Comparison of ENCODE assay signal across 22 mouse cellular contexts in the genomic region with DNA sequence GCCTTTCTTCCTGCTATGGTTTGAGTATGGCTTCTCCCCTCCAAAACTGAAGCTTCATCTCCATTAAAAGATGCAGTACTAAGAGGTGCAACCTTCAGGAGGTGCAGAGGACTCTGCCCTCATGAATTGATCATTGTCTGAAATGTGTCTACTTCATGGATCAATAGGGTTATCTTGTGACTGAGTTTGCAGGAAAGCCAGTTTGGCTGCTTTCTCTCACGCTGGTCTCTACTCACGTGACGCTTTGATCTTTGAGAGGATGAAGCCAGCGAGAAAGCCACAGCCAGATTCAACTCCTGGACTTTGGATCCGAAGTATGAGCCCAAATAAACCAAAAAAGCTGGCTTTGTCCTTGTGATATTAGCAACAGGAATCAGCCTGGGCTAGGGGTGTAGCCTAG. TPM values are rescaled to one million over a fixed set of nuclear protein-coding genes. Genes with fewer than 3 reads are reported as not detected.
DNase-seq lines count a peak whose midpoint lies in the region; ATAC-seq and TF ChIP-seq lines count a peak whose summit lies in the region.
"Had no signal": no experiment of that assay in that cellular context is flagged by ENCODE, and none has a peak within 500 bp of the region (broad histone marks: within the 10 kb centered on the region; RNA-seq: fewer than 3 reads in every experiment).

No protein-coding gene starts in this region.

- no peaks in the 10 kb centered on the region for H3K27me3 ChIP-seq in intestine, embryonic 15.5 days (replicated peaks)
- H3K27me3 ChIP-seq in liver, embryonic 12.5 days (replicated peaks) = no peaks in the 10 kb centered on the region
- H3K27me3 ChIP-seq in stomach, embryonic 14.5 days (ENCODE audit: control insufficient read depth, insufficient read depth, low read length) = no peaks in the 10 kb centered on the region
- H3K27me3 ChIP-seq: embryonic facial prominence, embryonic 12.5 days; limb, embryonic 15.5 days; midbrain, embryonic 12.5 days had no signal

- no peak for TF ChIP-seq POLR2A in lung, adult 2 months (IDR thresholded peaks at IDR 0.05; ENCODE audit: borderline replicate concordance, extremely low read depth, low read depth, low read length)

- H3K4me1 ChIP-seq in intestine, embryonic 15.5 days (replicated peaks) = 0 out of 2 replicates have a peak, but pooled peaks cover 12% of the 10 kb centered on the region
- H3K4me1 ChIP-seq in liver, embryonic 12.5 days = peaks cover 70% of the 10 kb centered on the region
- no peaks in the 10 kb centered on the region for H3K4me1 ChIP-seq in stomach, embryonic 14.5 days (ENCODE audit: control insufficient read depth, insufficient read depth, low read length)
- H3K4me1 ChIP-seq in lung, adult 2 months (ENCODE audit: control insufficient read depth, insufficient read depth, low read length) = no peaks in the 10 kb centered on the region
- H3K4me1 ChIP-seq: embryonic facial prominence, embryonic 12.5 days; hindbrain, embryonic 10.5 days; limb, embryonic 15.5 days; midbrain, embryonic 12.5 days had no signal

- H3K4me3 ChIP-seq in intestine, embryonic 15.5 days (replicated peaks) = no peak overlapping the region
- no peak overlapping the region for H3K4me3 ChIP-seq in liver, embryonic 12.5 days
- H3K4me3 ChIP-seq in stomach, embryonic 14.5 days (ENCODE audit: low read depth, low read length) = no peak overlapping the region
- no peak overlapping the region for H3K4me3 ChIP-seq in lung, adult 2 months (replicated peaks; ENCODE audit: extremely low read depth, low read depth, low read length)
- H3K4me3 ChIP-seq: embryonic facial prominence, embryonic 12.5 days; gastrocnemius, adult 2 months; heart, embryonic 10.5 days; hindbrain, embryonic 10.5 days; limb, embryonic 15.5 days; midbrain, embryonic 12.5 days had no signal

- peak; percentile 70 for ATAC-seq in intestine, embryonic 15.5 days
- no peak for ATAC-seq in liver, embryonic 12.5 days
- ATAC-seq in stomach, embryonic 14.5 days (ENCODE audit: insufficient number of reproducible peaks, insufficient read depth, low FRiP score, low read depth) = peak; percentile 40

- no peak for TF ChIP-seq CTCF in lung, adult 2 months (IDR thresholded peaks at IDR 0.05; ENCODE audit: insufficient read depth, low read length)

- H3K36me3 ChIP-seq in intestine, embryonic 15.5 days = no peaks in the 10 kb centered on the region
- peaks cover 25% of the 10 kb centered on the region for H3K36me3 ChIP-seq in liver, embryonic 12.5 days
- no peaks in the 10 kb centered on the region for H3K36me3 ChIP-seq in stomach, embryonic 14.5 days (ENCODE audit: control insufficient read depth, insufficient read depth, low read length)
- H3K36me3 ChIP-seq: embryonic facial prominence, embryonic 12.5 days; midbrain, embryonic 12.5 days had no signal

- no peaks in the 10 kb centered on the region for H3K9me3 ChIP-seq in intestine, embryonic 15.5 days
- H3K9me3 ChIP-seq in liver, embryonic 12.5 days (replicated peaks) = no peaks in the 10 kb centered on the region
- no peaks in the 10 kb centered on the region for H3K9me3 ChIP-seq in stomach, embryonic 14.5 days (ENCODE audit: control insufficient read depth, low read depth, low read length)
- H3K9me3 ChIP-seq: embryonic facial prominence, embryonic 12.5 days; heart, embryonic 10.5 days; hindbrain, embryonic 10.5 days; limb, embryonic 15.5 days; midbrain, embryonic 12.5 days had no signal

- 70% methylated on average over 5 of the region's 5 CpGs for WGBS in intestine, embryonic 15.5 days
- 72% methylated on average over 5 of the region's 5 CpGs for WGBS in liver, embryonic 12.5 days (ENCODE audit: insufficient replicate concordance)
- 69% methylated on average over 5 of the region's 5 CpGs for WGBS in stomach, embryonic 14.5 days
- WGBS in lung, adult 2 months = 79% methylated on average over 5 of the region's 5 CpGs

- no peak overlapping the region for H3K27ac ChIP-seq in intestine, embryonic 15.5 days
- peak overlapping the region; percentile 65 for H3K27ac ChIP-seq in liver, embryonic 12.5 days
- no peak overlapping the region for H3K27ac ChIP-seq in stomach, embryonic 14.5 days (ENCODE audit: low read length)
- H3K27ac ChIP-seq: embryonic facial prominence, embryonic 12.5 days; gastrocnemius, adult 2 months; heart, embryonic 10.5 days; hindbrain, embryonic 10.5 days; limb, embryonic 15.5 days; midbrain, embryonic 12.5 days had no signal

- intact Hi-C loops in left cerebral cortex, postnatal 25 days (cut with DNase I) = no loop called here

- DNase-seq in kidney, adult 18-20 months = peak; percentile 17
- no peak for DNase-seq in kidney, postnatal 10 days
- no peak for DNase-seq in lung, adult 2 months
- DNase-seq in testis, postnatal 10 days (ENCODE audit: low spot score) = no peak
- DNase-seq in left cerebral cortex, postnatal 25 days (ENCODE audit: low spot score in 2 of 2) = no peak
- DNase-seq: adrenal gland, postnatal 10 days; cerebellum, adult 2 months; cerebellum, postnatal 25 days; gastrocnemius, adult 2 months; left cerebral cortex, postnatal 4 days; lung, postnatal 10 days; thymus, postnatal 14 days had no signal

- H3K4me2 ChIP-seq in intestine, embryonic 15.5 days (replicated peaks) = no peak overlapping the region
- peak overlapping the region; percentile 53 for H3K4me2 ChIP-seq in liver, embryonic 12.5 days
- no peak overlapping the region for H3K4me2 ChIP-seq in stomach, embryonic 14.5 days (replicated peaks; ENCODE audit: low read depth, low read length)
- H3K4me2 ChIP-seq: embryonic facial prominence, embryonic 12.5 days; limb, embryonic 15.5 days; midbrain, embryonic 12.5 days had no signal

- H3K9ac ChIP-seq in intestine, embryonic 15.5 days = no peak overlapping the region
- no peak overlapping the region for H3K9ac ChIP-seq in liver, embryonic 12.5 days
- H3K9ac ChIP-seq in stomach, embryonic 14.5 days (replicated peaks; ENCODE audit: low read depth, low read length) = no peak overlapping the region
- H3K9ac ChIP-seq: embryonic facial prominence, embryonic 12.5 days; limb, embryonic 15.5 days; midbrain, embryonic 12.5 days had no signal

RNA-seq across cellular contexts. Expression of a gene that starts 8.0 kb away (rescaled TPM):
- polyA plus RNA-seq in intestine, embryonic 15.5 days (2015; fragmentation: Nextera tagmentation; extraction: Ambion mirVana) = 68.9 and 69.1 TPM in 2 replicates
- 107 and 112 TPM in 2 replicates for polyA plus RNA-seq in liver, embryonic 12.5 days (2016; fragmentation: Nextera tagmentation; extraction: Ambion mirVana)
- polyA plus RNA-seq in stomach, embryonic 14.5 days (2014; fragmentation: Nextera tagmentation; extraction: Ambion mirVana) = 38.5 and 50.1 TPM in 2 replicates
- 36.4 and 39.1 TPM in 2 replicates for polyA plus RNA-seq in lung, adult 2 months (2012; rRNA removed)
- total RNA-seq in left cerebral cortex, postnatal 25 days (2021) = 10 to 100 TPM; 15.4 to 18.9 TPM

RNA-seq across cellular contexts. Expression of a gene that starts 14.8 kb away (rescaled TPM):
- 142 and 147 TPM in 2 replicates for polyA plus RNA-seq in intestine, embryonic 15.5 days (2015; fragmentation: Nextera tagmentation; extraction: Ambion mirVana)
- polyA plus RNA-seq in liver, embryonic 12.5 days (2016; fragmentation: Nextera tagmentation; extraction: Ambion mirVana) = 43.7 and 46.7 TPM in 2 replicates
- 98.6 and 112 TPM in 2 replicates for polyA plus RNA-seq in stomach, embryonic 14.5 days (2014; fragmentation: Nextera tagmentation; extraction: Ambion mirVana)
- 40.6 and 41.5 TPM in 2 replicates for polyA plus RNA-seq in lung, adult 2 months (2012; rRNA removed)
- 1 to 10 TPM; 6.0 to 9.7 TPM for total RNA-seq in left cerebral cortex, postnatal 25 days (2021)

RNA-seq across cellular contexts. Expression of a gene that starts 50.7 kb away (rescaled TPM):
- polyA plus RNA-seq in intestine, embryonic 15.5 days (2015; fragmentation: Nextera tagmentation; extraction: Ambion mirVana) = 57.2 and 57.9 TPM in 2 replicates
- 86.6 and 90.7 TPM in 2 replicates for polyA plus RNA-seq in liver, embryonic 12.5 days (2016; fragmentation: Nextera tagmentation; extraction: Ambion mirVana)
- 67.4 and 76.1 TPM in 2 replicates for polyA plus RNA-seq in stomach, embryonic 14.5 days (2014; fragmentation: Nextera tagmentation; extraction: Ambion mirVana)
- polyA plus RNA-seq in lung, adult 2 months (2012; rRNA removed) = 0.59 and 0.76 TPM in 2 replicates
- total RNA-seq in left cerebral cortex, postnatal 25 days (2021) = not detected
- total RNA-seq: gastrocnemius, adult 2 months; left cerebral cortex, postnatal 4 days; monocyte, adult 5-6 weeks; neutrophil, adult 5-6 weeks had no signal

RNA-seq across cellular contexts. Expression of a gene that starts 55.2 kb away (rescaled TPM):
- 87.7 and 93.2 TPM in 2 replicates for polyA plus RNA-seq in intestine, embryonic 15.5 days (2015; fragmentation: Nextera tagmentation; extraction: Ambion mirVana)
- 125 and 131 TPM in 2 replicates for polyA plus RNA-seq in liver, embryonic 12.5 days (2016; fragmentation: Nextera tagmentation; extraction: Ambion mirVana)
- 29.5 and 39.4 TPM in 2 replicates for polyA plus RNA-seq in stomach, embryonic 14.5 days (2014; fragmentation: Nextera tagmentation; extraction: Ambion mirVana)
- 18.8 and 22.4 TPM in 2 replicates for polyA plus RNA-seq in lung, adult 2 months (2012; rRNA removed)
- 10 to 100 TPM; 35.9 to 44.2 TPM for total RNA-seq in left cerebral cortex, postnatal 25 days (2021)

Comparison
In these comparisons a context has a peak if more than half of its experiments do, and no peak if none do; other contexts are left out.
1. RNA of a gene that starts 50.7 kb away (polyA plus RNA-seq): 86.6 to 90.7 TPM in liver, embryonic 12.5 days, 67.4 to 76.1 TPM in stomach, embryonic 14.5 days and 57.2 to 57.9 TPM in intestine, embryonic 15.5 days; 0.59 to 0.76 TPM in lung, adult 2 months; every median in the first group is over 10 times any median in the second.